Mouse (Mus musculus): ENCODE data around the gene Scn11a. TPM values are rescaled to one million over a fixed set of nuclear protein-coding genes. Genes with fewer than 3 reads are reported as not detected.

The Scn11a gene
- polyA plus RNA-seq, 1 experiment from 2014 or later: not detected

DNA sequence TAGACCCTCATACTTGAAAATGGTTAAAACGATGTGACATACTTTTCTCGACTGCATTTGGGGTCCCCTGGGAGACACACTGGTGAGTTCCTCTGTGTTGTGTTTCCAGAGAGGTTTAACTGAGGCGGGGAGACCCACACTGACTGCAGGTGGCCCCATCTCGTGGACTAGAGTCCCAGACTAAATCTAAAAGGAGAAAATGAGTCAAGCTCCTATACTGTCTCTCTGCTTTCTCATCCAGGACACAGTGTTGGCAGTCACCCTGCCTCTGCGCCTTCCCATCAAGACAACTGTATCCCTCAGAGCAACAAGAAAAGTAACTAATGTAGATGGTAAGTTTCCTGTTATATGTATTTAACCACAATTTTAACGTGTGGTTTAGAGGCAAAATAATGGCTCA lies 15.9 kb upstream of the Scn11a start:
- 50% methylated on average over 6 of the region's 6 CpGs for WGBS (ENCODE audit: insufficient replicate concordance)
- Histone ChIP-seq H3K4me2 (no peak overlapping the region), H3K27ac (no peak overlapping the region), H3K9me3 (replicated peaks) (no peaks in the 10 kb centered on the region), H3K27me3 (no peaks in the 10 kb centered on the region), H3K9ac (no peak overlapping the region), H3K4me3 (replicated peaks) (no peak overlapping the region), H3K4me1 (replicated peaks) (peaks cover 5% of the 10 kb centered on the region; the same call in 1 of the 2 replicates), H3K36me3 (no peaks in the 10 kb centered on the region)
- no peak for ATAC-seq (ENCODE audit: low read depth)
- no peak for DNase-seq

GRCm38 (mm10) chr9:119835581-119836125 lies 10.4 kb upstream of the Scn11a start:
- Histone ChIP-seq H3K4me1 (replicated peaks) (no peaks in the 10 kb centered on the region), H3K36me3 (no peaks in the 10 kb centered on the region), H3K27ac (no peak overlapping the region), H3K9ac (no peak overlapping the region), H3K27me3 (no peaks in the 10 kb centered on the region), H3K9me3 (replicated peaks) (no peaks in the 10 kb centered on the region), H3K4me3 (replicated peaks) (no peak overlapping the region), H3K4me2 (no peak overlapping the region)
- WGBS (ENCODE audit: insufficient replicate concordance): 68% methylated on average over 9 of the region's 9 CpGs
- ATAC-seq (ENCODE audit: low read depth): no peak
- no peak for DNase-seq

DNA sequence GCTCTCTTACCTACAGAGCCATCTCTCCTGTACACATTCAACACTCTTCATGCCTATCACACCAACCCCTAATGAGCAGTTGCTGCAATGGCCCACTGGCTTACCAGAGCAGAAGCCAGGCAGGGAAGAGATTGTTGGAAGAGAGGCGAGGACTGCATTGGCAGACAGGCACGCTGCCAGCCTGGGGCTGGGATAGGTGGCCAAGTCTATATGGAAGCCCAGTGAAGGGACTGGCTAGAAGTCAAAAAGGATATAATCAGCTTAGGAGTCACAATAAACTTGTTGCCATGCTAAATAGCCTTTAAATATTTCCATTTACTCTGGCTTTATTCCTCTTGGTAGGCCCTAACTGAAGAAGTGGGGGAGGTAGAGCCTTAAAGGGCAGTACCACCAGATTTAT lies 5.7 kb upstream of the Scn11a start:
- Histone ChIP-seq H3K36me3 (no peaks in the 10 kb centered on the region), H3K4me1 (replicated peaks) (no peaks in the 10 kb centered on the region), H3K4me2 (no peak overlapping the region), H3K9ac (no peak overlapping the region), H3K4me3 (replicated peaks) (no peak overlapping the region), H3K27me3 (no peaks in the 10 kb centered on the region), H3K27ac (no peak overlapping the region), H3K9me3 (replicated peaks) (no peaks in the 10 kb centered on the region)
- no peak for DNase-seq
- no peak for ATAC-seq (ENCODE audit: low read depth)
- 60% methylated on average over 2 of the region's 2 CpGs for WGBS (ENCODE audit: insufficient replicate concordance)

GRCm38 (mm10) chr9:119823722-119824121 lies 1.5 kb downstream of the Scn11a start:
- ATAC-seq (ENCODE audit: low read depth) (no peak), DNase-seq (no peak)
- Histone ChIP-seq H3K4me3 (replicated peaks) (no peak overlapping the region), H3K9ac (no peak overlapping the region), H3K4me1 (replicated peaks) (no peaks in the 10 kb centered on the region; the same call in 1 of the 2 replicates), H3K4me2 (no peak overlapping the region), H3K27ac (no peak overlapping the region), H3K27me3 (no peaks in the 10 kb centered on the region), H3K9me3 (replicated peaks) (no peaks in the 10 kb centered on the region), H3K36me3 (no peaks in the 10 kb centered on the region)
- 10% methylated on average over 9 of the region's 9 CpGs for WGBS (ENCODE audit: insufficient replicate concordance)

DNA sequence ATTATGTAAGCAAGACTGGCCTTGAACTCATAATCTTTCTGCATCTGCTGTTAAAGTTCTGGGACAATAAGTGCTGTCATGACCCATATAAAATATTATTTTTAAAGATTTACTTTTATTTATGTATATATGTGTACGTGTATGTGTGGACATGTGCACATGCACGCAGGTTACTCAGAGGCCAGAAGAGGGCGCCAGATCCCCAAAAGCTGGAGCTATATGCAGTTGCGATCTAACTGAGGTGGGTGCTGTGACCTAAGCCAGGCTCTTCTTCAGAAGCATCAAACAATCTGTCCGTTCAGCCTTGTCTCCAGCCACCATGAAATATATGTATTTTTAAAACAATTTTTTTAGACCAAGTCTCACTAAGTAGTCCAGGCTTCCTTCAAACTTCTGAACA lies 11.6 kb downstream of the Scn11a start:
- Histone ChIP-seq H3K9me3 (replicated peaks) (0 out of 2 replicates have a peak, but pooled peaks cover 4% of the 10 kb centered on the region), H3K27me3 (no peaks in the 10 kb centered on the region), H3K36me3 (no peaks in the 10 kb centered on the region), H3K4me2 (no peak overlapping the region), H3K4me1 (replicated peaks) (no peaks in the 10 kb centered on the region), H3K27ac (no peak overlapping the region), H3K4me3 (replicated peaks) (no peak overlapping the region), H3K9ac (no peak overlapping the region)
- DNase-seq (no peak), ATAC-seq (ENCODE audit: low read depth) (no peak)
- 76% methylated on average over 5 of the region's 5 CpGs for WGBS (ENCODE audit: insufficient replicate concordance)

DNA sequence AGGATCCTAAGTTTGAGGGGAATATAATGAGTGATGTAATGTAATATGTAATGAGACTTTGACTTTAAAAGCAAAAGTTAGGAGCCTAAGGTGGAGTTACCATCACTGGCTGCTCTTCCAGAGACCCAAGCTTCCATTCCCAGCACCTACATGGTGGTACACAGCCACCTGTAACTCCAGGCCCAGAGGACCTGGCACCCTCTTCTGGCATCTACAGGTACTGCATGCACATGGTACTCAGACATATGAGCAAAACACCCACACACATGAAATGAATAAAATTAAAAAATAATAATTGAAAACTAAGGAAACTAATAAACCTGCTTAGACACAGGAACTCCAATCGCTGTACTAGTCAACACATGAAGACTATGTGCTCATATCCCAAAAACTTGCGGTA lies 18.8 kb downstream of the Scn11a start:
- ATAC-seq (ENCODE audit: low read depth) (no peak), DNase-seq (no peak)
- WGBS (ENCODE audit: insufficient replicate concordance): 60% methylated on average over 2 of the region's 2 CpGs
- Histone ChIP-seq H3K27ac (no peak overlapping the region), H3K4me2 (no peak overlapping the region), H3K9ac (no peak overlapping the region), H3K27me3 (no peaks in the 10 kb centered on the region), H3K4me3 (replicated peaks) (no peak overlapping the region), H3K36me3 (no peaks in the 10 kb centered on the region), H3K4me1 (replicated peaks) (0 out of 2 replicates have a peak, but pooled peaks cover under 1% of the 10 kb centered on the region), H3K9me3 (replicated peaks) (no peaks in the 10 kb centered on the region)

- H3K27me3 ChIP-seq: no peaks in the 10 kb centered on the region
- WGBS (ENCODE audit: insufficient replicate concordance): 32% methylated on average over 11 of the region's 11 CpGs
These were observed 20.8 kb downstream of the Scn11a start for GRCm38 (mm10) chr9:119804501-119804847.

DNA sequence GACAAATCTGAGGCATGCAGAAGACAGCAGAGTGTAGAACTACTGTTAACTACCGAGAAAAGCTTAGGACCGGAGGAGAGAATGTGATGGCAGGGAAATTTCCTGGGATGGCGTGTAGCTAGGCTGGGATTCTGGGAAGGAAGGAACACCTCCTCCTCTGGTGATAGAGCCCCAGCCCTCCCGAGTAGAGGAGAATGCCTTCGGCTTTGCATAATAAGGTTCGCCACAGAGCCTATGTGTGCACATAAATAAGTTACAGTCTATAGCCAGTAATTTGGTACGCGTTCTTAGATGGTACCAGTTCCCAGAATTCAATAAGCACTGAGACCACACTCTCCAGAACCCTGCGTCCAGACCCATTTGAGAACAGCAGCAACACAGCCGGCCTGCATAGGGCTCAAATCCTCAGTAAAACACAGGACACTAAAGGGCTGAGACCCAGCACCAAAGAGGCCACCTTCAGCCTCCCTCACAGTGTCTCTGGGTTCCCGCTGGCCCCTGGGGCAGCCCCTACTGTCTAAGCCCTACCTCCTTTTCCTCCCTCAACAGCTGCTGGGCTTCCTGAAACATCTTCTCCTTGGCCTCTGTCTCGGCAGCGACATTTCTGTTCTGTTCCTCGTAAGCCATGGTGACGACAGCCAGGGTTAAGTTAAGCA lies 21.3 kb downstream of the Scn11a start:
- Histone ChIP-seq H3K27me3 (no peaks in the 10 kb centered on the region), H3K27ac (no peak overlapping the region), H3K4me2 (no peak overlapping the region), H3K9me3 (replicated peaks) (no peaks in the 10 kb centered on the region), H3K4me3 (replicated peaks) (no peak overlapping the region), H3K4me1 (replicated peaks) (0 out of 2 replicates have a peak, but pooled peaks cover 2% of the 10 kb centered on the region), H3K9ac (no peak overlapping the region), H3K36me3 (no peaks in the 10 kb centered on the region)
- DNase-seq (no peak), ATAC-seq (ENCODE audit: low read depth) (no peak)
- 40% methylated on average over 15 of the region's 15 CpGs for WGBS (ENCODE audit: insufficient replicate concordance)

More at GRCm38 (mm10) chr9:119804501-119804847, 20.8 kb downstream of the Scn11a start:
- DNase-seq (no peak), ATAC-seq (ENCODE audit: low read depth) (no peak)
- Histone ChIP-seq H3K36me3 (no peaks in the 10 kb centered on the region), H3K27ac (no peak overlapping the region), H3K4me1 (replicated peaks) (0 out of 2 replicates have a peak, but pooled peaks cover 2% of the 10 kb centered on the region), H3K4me2 (no peak overlapping the region), H3K9ac (no peak overlapping the region), H3K4me3 (replicated peaks) (no peak overlapping the region), H3K9me3 (replicated peaks) (no peaks in the 10 kb centered on the region)

DNA sequence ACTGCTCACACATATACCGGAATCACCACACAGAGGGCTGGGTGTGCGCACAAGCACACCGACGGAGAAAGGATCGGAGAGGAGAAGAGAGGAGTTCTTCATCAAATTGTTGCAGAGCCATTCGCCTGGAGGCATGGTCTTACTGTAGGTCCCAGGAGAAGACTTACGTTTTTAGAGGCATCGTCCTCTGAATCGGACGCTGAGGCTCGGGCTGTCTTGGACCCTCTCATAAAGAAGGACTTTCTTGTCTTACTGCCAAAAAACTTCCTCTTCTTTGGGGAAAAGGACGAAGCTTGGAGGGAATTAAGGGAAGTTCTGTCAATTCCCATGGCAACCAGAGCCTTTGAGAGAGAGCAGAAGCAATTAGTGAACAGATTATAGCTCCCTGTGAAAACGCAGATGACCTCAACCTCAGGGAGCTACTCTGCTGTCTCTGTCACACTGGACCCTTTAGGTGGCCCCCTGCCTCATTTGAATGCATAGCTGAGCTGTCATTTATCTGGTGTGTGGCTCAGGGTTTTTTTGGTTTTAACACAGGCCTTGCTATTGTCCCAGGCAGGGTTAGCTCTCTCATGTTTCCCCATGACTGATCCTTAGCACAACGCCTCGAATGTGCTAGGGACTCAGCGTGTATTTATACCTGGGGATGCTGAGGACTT lies 22.0 kb downstream of the Scn11a start:
- Histone ChIP-seq H3K36me3 (no peaks in the 10 kb centered on the region), H3K4me2 (no peak overlapping the region), H3K4me3 (replicated peaks) (no peak overlapping the region), H3K27me3 (no peaks in the 10 kb centered on the region), H3K27ac (no peak overlapping the region), H3K9me3 (replicated peaks) (no peaks in the 10 kb centered on the region), H3K9ac (no peak overlapping the region), H3K4me1 (replicated peaks) (0 out of 2 replicates have a peak, but pooled peaks cover 2% of the 10 kb centered on the region)
- ATAC-seq (ENCODE audit: low read depth): no peak
- WGBS (ENCODE audit: insufficient replicate concordance): 58% methylated on average over 16 of the region's 16 CpGs
- DNase-seq: no peak

DNA sequence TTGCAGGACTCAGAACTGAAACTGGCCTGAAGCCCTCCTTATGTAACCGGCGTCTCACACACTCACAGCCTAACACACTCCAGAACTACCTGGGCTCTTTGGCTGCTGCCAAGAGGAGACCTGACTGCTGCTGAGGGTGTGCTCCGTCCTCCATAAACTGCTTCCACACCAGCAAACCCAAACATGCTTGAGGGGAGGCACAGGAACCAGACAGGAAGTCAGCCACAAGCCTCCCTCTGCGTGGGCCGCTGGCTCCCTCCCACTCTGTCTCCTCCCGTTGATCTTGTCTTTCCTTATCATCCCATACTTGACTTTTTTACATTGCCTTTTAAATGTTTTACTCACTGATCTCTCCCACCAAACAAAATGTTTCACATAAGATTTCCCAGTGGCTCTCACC lies 23.8 kb downstream of the Scn11a start:
- no peak overlapping the region for H3K4me3 ChIP-seq (replicated peaks)
- H3K9me3 ChIP-seq (replicated peaks): no peaks in the 10 kb centered on the region
- ATAC-seq (ENCODE audit: low read depth) (no peak), DNase-seq (no peak)
- no peak overlapping the region for H3K9ac ChIP-seq
- no peak overlapping the region for H3K4me2 ChIP-seq
- H3K27ac ChIP-seq: no peak overlapping the region
- WGBS (ENCODE audit: insufficient replicate concordance): 26% methylated on average over 6 of the region's 6 CpGs
- H3K27me3 ChIP-seq: no peaks in the 10 kb centered on the region
- no peaks in the 10 kb centered on the region for H3K36me3 ChIP-seq
- 0 out of 2 replicates have a peak, but pooled peaks cover 2% of the 10 kb centered on the region for H3K4me1 ChIP-seq (replicated peaks)

DNA sequence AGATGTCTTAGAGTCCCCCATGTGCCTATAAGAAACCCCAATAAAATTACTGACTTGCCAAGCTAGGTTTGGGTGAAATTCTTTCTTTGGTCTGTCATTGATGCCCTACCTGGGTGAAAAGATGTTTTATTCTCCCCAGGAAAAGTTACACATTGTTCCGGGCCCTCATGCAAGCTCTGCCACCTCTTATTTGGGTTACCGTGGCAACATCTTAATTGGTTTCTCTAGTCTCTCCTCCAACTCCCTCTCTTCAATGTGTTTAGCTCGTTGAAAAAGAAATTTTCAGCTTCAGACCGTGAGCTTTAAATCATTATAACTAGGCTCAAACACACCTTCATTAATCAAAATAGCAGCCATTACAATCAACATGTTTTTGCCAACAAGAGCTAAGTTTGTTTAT lies 28.5 kb downstream of the Scn11a start:
- no peak overlapping the region for H3K4me3 ChIP-seq (replicated peaks)
- DNase-seq (no peak), ATAC-seq (ENCODE audit: low read depth) (no peak)
- H3K4me1 ChIP-seq (replicated peaks): 0 out of 2 replicates have a peak, but pooled peaks cover 2% of the 10 kb centered on the region
- no peak overlapping the region for H3K27ac ChIP-seq
- H3K27me3 ChIP-seq: no peaks in the 10 kb centered on the region
- no peak overlapping the region for H3K9ac ChIP-seq
- H3K4me2 ChIP-seq: no peak overlapping the region
- H3K36me3 ChIP-seq: no peaks in the 10 kb centered on the region
- no peaks in the 10 kb centered on the region for H3K9me3 ChIP-seq (replicated peaks)
- 72% methylated on average over 4 of the region's 4 CpGs for WGBS (ENCODE audit: insufficient replicate concordance)

Measured in liver, embryonic 13.5 days (tissue).